Mouse (Mus musculus): ENCODE measurements at regions not wholly inside any gene's neighbourhood (a gene's known extent, or its start where the extent isn't known, plus 50 kb on each side); places are given as distances from the start of the nearest gene placed in this dataset.

- DNase-seq (ENCODE audit: low read depth, low spot score): no peak
These were observed 176.6 kb upstream of the Vstm2a start for GRCm38 (mm10) chr11:16080811-16081351.

- peak; percentile 43 for DNase-seq (ENCODE audit: low read depth, low spot score)
These were observed 143.7 kb upstream of the Vstm2a start for GRCm38 (mm10) chr11:16113843-16114242.

Measured in ZHBTc4 (cell line).